Mouse (Mus musculus) A20 (cell line): Measurements from ENCODE around the gene Gm20388.

Experiments
- DNase-seq: peaks from one replicate; pipeline ENCODE4 v3.0.0-alpha.2; 2011; ENCODE audit warnings: low read depth, low spot score

Gm20388 gene

GRCm38 (mm10) chr8:124391191-124391590 is 4480.6 kb downstream of the Gm20388 start:
- no peak for DNase-seq

DNA sequence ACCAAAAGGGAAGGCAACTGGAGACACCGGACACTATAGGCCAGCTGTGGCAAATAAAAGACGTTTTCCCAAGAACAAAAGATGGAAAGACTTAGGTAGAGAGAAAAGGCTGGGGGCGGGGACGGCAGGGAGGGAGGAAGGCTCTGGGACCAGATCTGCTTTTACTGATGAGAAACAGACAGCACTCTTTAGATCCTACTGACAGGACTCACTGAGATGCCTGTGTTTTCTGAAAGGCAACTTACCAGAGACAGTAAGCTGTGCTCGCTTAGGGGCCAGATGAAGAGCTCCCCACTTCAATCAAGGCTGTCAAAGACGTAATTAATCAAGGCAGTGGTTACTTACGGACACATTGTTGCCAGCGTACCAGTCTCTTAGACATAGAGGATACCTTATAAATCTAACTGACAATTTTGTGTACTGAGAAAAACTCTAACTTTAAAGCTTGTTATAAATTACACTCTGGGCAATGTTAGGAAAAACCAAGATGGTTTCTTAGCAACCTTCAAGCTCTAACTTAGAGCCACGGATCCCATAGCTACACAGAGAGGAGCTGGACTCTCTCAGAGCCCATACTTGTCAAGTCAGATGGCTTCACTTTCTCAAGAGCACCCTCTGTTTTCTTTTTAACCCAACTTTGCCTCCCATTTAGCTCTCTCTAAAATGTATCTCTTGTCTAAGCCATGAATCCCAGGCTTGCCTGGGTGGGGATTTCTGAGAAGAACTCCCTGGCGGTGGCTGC is 4481.8 kb downstream of the Gm20388 start:
- no peak for DNase-seq

GRCm38 (mm10) chr8:124393013-124393412 is 4482.4 kb downstream of the Gm20388 start:
- no peak for DNase-seq

DNA sequence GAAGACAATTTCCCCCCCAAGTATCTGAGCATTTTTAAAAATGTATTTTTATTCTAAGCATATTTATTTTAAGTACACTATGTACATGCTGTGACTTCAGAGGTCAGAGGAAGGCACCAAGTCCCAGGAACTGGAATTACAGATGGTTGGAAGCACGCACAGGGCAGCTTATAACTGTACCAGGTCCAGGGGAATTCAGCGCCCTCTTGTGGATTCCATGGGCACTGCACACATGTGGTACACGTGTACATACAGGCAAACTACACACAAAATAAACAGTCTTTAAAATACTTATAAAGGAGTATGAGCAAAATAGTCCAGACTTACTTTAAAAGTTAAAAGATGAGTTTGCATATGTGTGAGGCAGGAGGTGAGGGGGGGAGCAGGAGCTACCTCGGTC is 4483.3 kb downstream of the Gm20388 start:
- DNase-seq = peak; percentile 47

DNA sequence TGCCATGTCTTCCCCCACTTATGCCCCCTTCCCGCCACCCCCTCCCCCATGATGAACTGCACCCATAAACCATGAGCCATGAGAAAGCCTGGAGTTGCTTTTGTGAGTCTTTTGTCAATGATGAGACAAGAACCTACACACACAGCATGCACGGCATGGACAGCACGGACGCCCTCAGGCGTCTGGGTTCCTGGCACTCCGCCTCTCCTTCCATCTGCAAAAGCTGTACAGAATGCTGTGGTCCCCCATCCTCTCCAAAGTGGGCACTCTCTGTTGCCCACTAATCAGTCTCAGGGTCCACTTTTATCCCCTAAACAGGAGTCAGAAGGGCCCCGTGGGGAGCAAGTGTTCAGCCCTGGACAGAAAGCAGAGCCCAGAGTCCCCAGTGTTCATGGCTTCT is 4484.3 kb downstream of the Gm20388 start:
- DNase-seq = no peak
